Mouse (Mus musculus) embryonic facial prominence, embryonic 12.5 days (tissue): Measurements from ENCODE around the gene Mbtd1. TPM values are rescaled to one million over a fixed set of nuclear protein-coding genes. Genes with fewer than 3 reads are reported as not detected.
"Not testable (repeated sequence)": the region's sequence is repeated elsewhere in the genome, so short reads cannot be mapped to it uniquely, and the experiment has no call there.

Source experiments
- ATAC-seq: fragments of 200-750 bp; cut with Nextera tagmentation; 2 replicates; pipeline ENCODE4 v1.8.0; 2017; ENCODE audit not compliant: insufficient number of reproducible peaks, insufficient read depth, low FRiP score, low TSS enrichment
- H3K27ac ChIP-seq: fragments of 300-500 bp; sonication (generic); 2 replicates; pipeline ENCODE4 v1.5.1; 2016; ENCODE audit warnings: mild to moderate bottlenecking
- H3K27me3 ChIP-seq: fragments of 300-500 bp; sonication (generic); 2 replicates; pipeline ENCODE4 v1.6.1; 2016; ENCODE audit warnings: mild to moderate bottlenecking, moderate library complexity
- H3K36me3 ChIP-seq: fragments of 300-500 bp; sonication (generic); 2 replicates; pipeline ENCODE4 v1.6.1; 2016; ENCODE audit warnings: mild to moderate bottlenecking
- H3K4me1 ChIP-seq: fragments of 300-500 bp; sonication (generic); 2 replicates; pipeline ENCODE4 v1.6.1; 2016
- H3K4me2 ChIP-seq: fragments of 300-500 bp; sonication (generic); replicated peaks from 2 replicates; pipeline ENCODE4 v1.6.1; 2016; ENCODE audit warnings: mild to moderate bottlenecking, moderate library complexity
- H3K4me3 ChIP-seq: fragments of 300-500 bp; sonication (generic); 2 replicates; pipeline ENCODE4 v1.5.1; 2016; ENCODE audit warnings: mild to moderate bottlenecking
- H3K9ac ChIP-seq: fragments of 300-500 bp; sonication (generic); 2 replicates; pipeline ENCODE4 v1.6.1; 2016; ENCODE audit warnings: mild to moderate bottlenecking, moderate library complexity
- H3K9me3 ChIP-seq: fragments of 300-500 bp; sonication (generic); 2 replicates; pipeline ENCODE4 v1.6.1; 2016; ENCODE audit warnings: mild to moderate bottlenecking, moderate library complexity
- WGBS: fragments of 180-500 bp; shearing (Covaris S2); methylation state at CpG from one replicate; pipeline ENCODE4 v1.1.7; 2016; 5-methylcytosine and 5-hydroxymethylcytosine counted together
- polyA plus RNA-seq: library from polyadenylated mRNA; unstranded; fragments of >200 nt; fragmentation: Nextera tagmentation; extraction: Ambion mirVana; gene quantifications from 2 replicates; pipeline ENCODE4 v1.2.1, GENCODE M21; 2016

Mbtd1 gene
- polyA plus RNA-seq, 1 experiment from 2014 or later: 42.6 TPM

- no peak for ATAC-seq
- no peaks in the 10 kb centered on the region for H3K9me3 ChIP-seq
- H3K27ac ChIP-seq: peak overlapping the region; percentile 93
- H3K27me3 ChIP-seq: no peaks in the 10 kb centered on the region
- H3K36me3 ChIP-seq: no peaks in the 10 kb centered on the region
- H3K4me2 ChIP-seq: peak overlapping the region; percentile 83
- H3K4me1 ChIP-seq: peaks cover 23% of the 10 kb centered on the region
- peak overlapping the region; percentile 96 for H3K4me3 ChIP-seq
- H3K9ac ChIP-seq: peak overlapping the region; percentile 95
- under 1% methylated on average over 30 of the region's 34 CpGs for WGBS
Measured at GRCm38 (mm10) chr11:93886411-93887079, 893 bp downstream of the Mbtd1 start.

DNA sequence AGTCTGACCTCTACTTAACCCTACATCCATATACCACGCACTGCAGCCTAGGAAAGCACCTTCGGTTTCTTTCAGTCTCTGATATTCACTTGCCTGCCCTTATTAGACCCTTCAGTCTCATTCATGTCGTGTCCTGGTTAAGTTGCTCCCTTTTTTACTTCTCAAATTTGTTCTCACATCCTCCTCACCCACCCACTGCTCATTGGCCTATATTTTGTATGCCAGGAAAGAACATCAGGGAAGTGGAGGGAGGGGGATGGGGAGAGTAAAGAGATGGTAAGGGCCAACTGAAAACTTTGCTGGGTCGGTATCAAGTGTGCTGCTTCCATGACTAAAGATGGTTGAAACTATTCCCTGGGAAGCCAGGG, 1.4 kb downstream of the Mbtd1 start:
- Histone ChIP-seq H3K9ac (peak overlapping the region; percentile 95), H3K9me3 (no peaks in the 10 kb centered on the region), H3K27me3 (no peaks in the 10 kb centered on the region), H3K4me2 (peak overlapping the region; percentile 83), H3K4me1 (peaks cover 23% of the 10 kb centered on the region), H3K4me3 (peak overlapping the region; percentile 96), H3K27ac (0 out of 2 replicates have a peak overlapping the region, but pooled peaks have one; percentile 93), H3K36me3 (peaks cover 1% of the 10 kb centered on the region; the same call in 1 of the 2 replicates)
- ATAC-seq: no peak
- WGBS: 3% methylated on average over 4 of the region's 4 CpGs

GRCm38 (mm10) chr11:93897732-93898131, 12.1 kb downstream of the Mbtd1 start:
- WGBS: 82% methylated on average over 3 of the region's 3 CpGs
- ATAC-seq: no peak

GRCm38 (mm10) chr11:93906834-93907233, 21.2 kb downstream of the Mbtd1 start:
- 84% methylated on average over 4 of the region's 4 CpGs for WGBS
- Histone ChIP-seq H3K4me1 (no peaks in the 10 kb centered on the region), H3K9me3 (no peaks in the 10 kb centered on the region), H3K9ac (no peak overlapping the region), H3K27me3 (no peaks in the 10 kb centered on the region), H3K36me3 (peaks cover 53% of the 10 kb centered on the region), H3K4me3 (no peak overlapping the region), H3K27ac (no peak overlapping the region), H3K4me2 (no peak overlapping the region)
- ATAC-seq: no peak

More at GRCm38 (mm10) chr11:93897732-93898131, 12.1 kb downstream of the Mbtd1 start:
- Histone ChIP-seq H3K36me3 (peaks cover 13% of the 10 kb centered on the region), H3K4me1 (no peaks in the 10 kb centered on the region), H3K9me3 (no peaks in the 10 kb centered on the region), H3K4me3 (no peak overlapping the region), H3K27me3 (no peaks in the 10 kb centered on the region), H3K27ac (no peak overlapping the region), H3K9ac (no peak overlapping the region), H3K4me2 (no peak overlapping the region)

DNA sequence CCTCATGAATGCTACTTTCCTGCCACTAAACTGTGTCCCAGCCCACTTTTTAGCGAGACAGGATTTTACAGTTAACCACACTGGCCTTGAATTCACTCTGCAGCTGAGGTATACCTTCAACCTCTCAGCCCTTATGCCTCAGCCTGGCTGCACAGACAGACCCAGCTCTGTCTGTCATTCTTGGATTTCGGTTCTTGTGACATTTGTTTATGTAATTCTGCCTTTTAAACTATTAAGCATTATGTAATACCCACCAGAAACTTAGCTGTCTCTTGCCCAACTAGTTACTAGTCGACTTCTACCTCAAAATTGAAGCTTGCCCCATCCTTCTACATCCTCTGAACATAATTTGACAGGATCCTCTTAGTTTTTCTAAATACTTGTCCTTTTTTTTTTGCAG, 22.2 kb downstream of the Mbtd1 start:
- no peak for ATAC-seq
- Histone ChIP-seq H3K9me3 (no peaks in the 10 kb centered on the region), H3K36me3 (peaks cover 58% of the 10 kb centered on the region), H3K4me2 (no peak overlapping the region), H3K9ac (no peak overlapping the region), H3K4me1 (no peaks in the 10 kb centered on the region), H3K4me3 (no peak overlapping the region), H3K27ac (no peak overlapping the region), H3K27me3 (no peaks in the 10 kb centered on the region)
- 78% methylated on average over 3 of the region's 3 CpGs for WGBS

DNA sequence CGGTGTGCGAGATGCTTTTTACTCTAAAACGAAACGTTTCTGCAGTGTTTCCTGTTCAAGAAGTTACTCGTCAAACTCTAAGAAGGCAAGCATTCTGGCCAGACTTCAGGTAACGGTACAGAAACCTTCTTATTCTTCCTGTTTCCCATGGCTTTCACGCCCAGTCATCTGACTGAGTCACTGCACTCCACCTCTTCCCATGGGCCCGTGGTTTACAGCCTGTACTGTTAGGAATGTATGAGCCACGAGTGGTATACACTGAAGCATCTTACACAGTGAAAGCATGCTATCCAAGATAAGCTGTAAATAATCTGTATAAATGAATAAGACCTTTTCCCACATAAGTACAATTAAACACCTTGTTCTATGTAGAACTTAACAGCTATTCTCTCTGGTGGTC, 23.2 kb downstream of the Mbtd1 start:
- Histone ChIP-seq H3K9ac (no peak overlapping the region), H3K4me3 (no peak overlapping the region), H3K4me1 (no peaks in the 10 kb centered on the region), H3K4me2 (no peak overlapping the region), H3K27ac (no peak overlapping the region), H3K27me3 (no peaks in the 10 kb centered on the region), H3K9me3 (no peaks in the 10 kb centered on the region), H3K36me3 (peaks cover 59% of the 10 kb centered on the region)
- 88% methylated on average over 9 of the region's 9 CpGs for WGBS
- no peak for ATAC-seq

- no peak overlapping the region for H3K4me2 ChIP-seq
- WGBS: 85% methylated on average over 3 of the region's 3 CpGs
- no peaks in the 10 kb centered on the region for H3K4me1 ChIP-seq
- H3K4me3 ChIP-seq: no peak overlapping the region
- no peak for ATAC-seq
- peaks cover 61% of the 10 kb centered on the region for H3K36me3 ChIP-seq
- no peaks in the 10 kb centered on the region for H3K27me3 ChIP-seq
- no peak overlapping the region for H3K9ac ChIP-seq
- H3K9me3 ChIP-seq: no peaks in the 10 kb centered on the region
- H3K27ac ChIP-seq: no peak overlapping the region
Measured at GRCm38 (mm10) chr11:93911603-93912002, 26.0 kb downstream of the Mbtd1 start.

DNA sequence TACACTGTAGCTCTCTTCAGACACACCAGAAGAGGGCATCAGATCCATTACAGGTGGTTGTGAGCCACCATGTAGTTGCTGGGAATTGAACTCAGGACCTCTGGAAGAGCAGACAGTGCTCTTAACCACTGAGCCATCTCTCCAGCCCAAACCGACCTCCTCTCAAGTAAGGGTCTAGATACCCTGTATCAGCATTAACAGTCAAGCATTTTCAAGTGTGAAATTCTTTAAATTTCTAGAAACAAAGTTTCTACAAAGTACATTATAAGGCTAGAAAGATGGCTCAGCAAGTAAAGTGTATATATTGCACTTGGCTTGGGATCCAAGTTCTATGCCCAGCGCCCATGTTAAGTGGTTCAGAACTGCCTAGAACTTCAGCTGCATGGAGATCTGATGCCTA, 29.4 kb downstream of the Mbtd1 start:
- peaks cover 69% of the 10 kb centered on the region for H3K36me3 ChIP-seq
- not testable (repeated sequence) for H3K4me3 ChIP-seq, H3K9me3 ChIP-seq, H3K4me2 ChIP-seq, H3K9ac ChIP-seq, H3K27ac ChIP-seq, H3K27me3 ChIP-seq, ATAC-seq, H3K4me1 ChIP-seq
- WGBS: 91% methylated on average over 2 of the region's 2 CpGs

DNA sequence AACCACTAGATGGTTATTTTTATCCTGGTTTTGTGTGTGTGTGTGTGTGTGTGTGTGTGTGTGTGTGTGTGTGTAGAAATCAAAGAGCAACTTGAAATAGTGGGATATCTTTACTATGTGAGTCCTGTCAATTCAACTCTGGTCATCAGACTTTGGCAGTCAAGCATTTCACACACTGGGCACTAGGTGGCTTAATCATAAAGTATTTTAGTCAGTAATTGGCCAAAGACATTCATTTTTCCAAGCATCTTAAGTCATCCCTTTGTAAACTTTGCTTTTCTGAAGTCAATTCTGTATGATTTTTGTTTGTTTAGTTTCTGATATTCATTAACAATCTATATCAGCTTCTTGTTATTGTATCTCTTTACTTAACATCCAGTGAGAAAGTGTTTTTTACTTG, 43.5 kb downstream of the Mbtd1 start:
- H3K27me3 ChIP-seq: no peaks in the 10 kb centered on the region
- H3K4me3 ChIP-seq: no peak overlapping the region
- H3K27ac ChIP-seq: no peak overlapping the region
- peaks cover 78% of the 10 kb centered on the region for H3K36me3 ChIP-seq
- ATAC-seq: no peak
- no peaks in the 10 kb centered on the region for H3K4me1 ChIP-seq
- H3K9ac ChIP-seq: no peak overlapping the region
- H3K9me3 ChIP-seq: no peaks in the 10 kb centered on the region
- no peak overlapping the region for H3K4me2 ChIP-seq

- Histone ChIP-seq H3K27ac (no peak overlapping the region), H3K9me3 (no peaks in the 10 kb centered on the region), H3K9ac (no peak overlapping the region), H3K4me3 (no peak overlapping the region), H3K27me3 (no peaks in the 10 kb centered on the region), H3K4me2 (no peak overlapping the region), H3K4me1 (no peaks in the 10 kb centered on the region), H3K36me3 (peaks cover 25% of the 10 kb centered on the region)
- ATAC-seq: no peak
- WGBS: 82% methylated on average over 2 of the region's 2 CpGs
Measured at GRCm38 (mm10) chr11:93940906-93941305, 55.3 kb downstream of the Mbtd1 start.

GRCm38 (mm10) chr11:93944986-93945385, 59.3 kb downstream of the Mbtd1 start:
- Histone ChIP-seq H3K36me3 (peaks cover 33% of the 10 kb centered on the region), H3K4me1 (no peaks in the 10 kb centered on the region), H3K4me2 (no peak overlapping the region), H3K27ac (no peak overlapping the region), H3K9me3 (no peaks in the 10 kb centered on the region), H3K27me3 (no peaks in the 10 kb centered on the region), H3K9ac (no peak overlapping the region), H3K4me3 (no peak overlapping the region)
- no peak for ATAC-seq
- WGBS: 39% methylated on average over 3 of the region's 3 CpGs

GRCm38 (mm10) chr11:93948887-93949567, 63.4 kb downstream of the Mbtd1 start:
- H3K27ac ChIP-seq: no peak overlapping the region
- no peak overlapping the region for H3K4me3 ChIP-seq
- H3K27me3 ChIP-seq: no peaks in the 10 kb centered on the region
- 90% methylated on average over 9 of the region's 9 CpGs for WGBS
- no peak for ATAC-seq
- H3K4me1 ChIP-seq: peaks cover 19% of the 10 kb centered on the region
- peaks cover 58% of the 10 kb centered on the region for H3K36me3 ChIP-seq
- no peak overlapping the region for H3K9ac ChIP-seq
- no peak overlapping the region for H3K4me2 ChIP-seq
- no peaks in the 10 kb centered on the region for H3K9me3 ChIP-seq
